ENCODE assay signal across 11 mouse cellular contexts in genomic region chr12:79804776-79805524, GRCm38 (mm10).
A peak's percentile ranks its signal among the peaks of the same experiment; 100 is the strongest.
DNase-seq lines count a peak whose midpoint lies in the region; ATAC-seq and TF ChIP-seq lines count a peak whose summit lies in the region.
"Had no signal": no experiment of that assay in that cellular context is flagged by ENCODE, and none has a peak within 500 bp of the region (broad histone marks: within the 10 kb centered on the region; RNA-seq: fewer than 3 reads in every experiment).

No protein-coding gene starts in this region.

- ATAC-seq in lung, embryonic 14.5 days (ENCODE audit: insufficient read depth), result peak; percentile 45
- no peak for ATAC-seq in lung, postnatal 0 days
- ATAC-seq in embryonic facial prominence, embryonic 12.5 days (ENCODE audit: insufficient number of reproducible peaks, insufficient read depth, low FRiP score, low TSS enrichment), result no peak
- 0 out of 2 replicates have a peak, but pooled peaks have one; percentile 32 for ATAC-seq in intestine, embryonic 15.5 days
- peak; percentile 68 for ATAC-seq in neural tube, embryonic 13.5 days (ENCODE audit: low read depth)

- H3K9me3 ChIP-seq in lung, embryonic 14.5 days (ENCODE audit: low read depth, low read length), result no peaks in the 10 kb centered on the region
- no peaks in the 10 kb centered on the region for H3K9me3 ChIP-seq in lung, postnatal 0 days (ENCODE audit: low read length)
- no peaks in the 10 kb centered on the region for H3K9me3 ChIP-seq in embryonic facial prominence, embryonic 12.5 days
- H3K9me3 ChIP-seq in intestine, embryonic 15.5 days, result no peaks in the 10 kb centered on the region
- no peaks in the 10 kb centered on the region for H3K9me3 ChIP-seq in neural tube, embryonic 13.5 days
- H3K9me3 ChIP-seq: liver, embryonic 13.5 days had no signal

- 30% methylated on average over 8 of the region's 8 CpGs for WGBS in lung, embryonic 14.5 days
- 60% methylated on average over 8 of the region's 8 CpGs for WGBS in lung, postnatal 0 days
- 37% methylated on average over 8 of the region's 8 CpGs for WGBS in embryonic facial prominence, embryonic 12.5 days
- 33% methylated on average over 8 of the region's 8 CpGs for WGBS in intestine, embryonic 15.5 days
- WGBS in neural tube, embryonic 13.5 days, result 7% methylated on average over 8 of the region's 8 CpGs

- no peak overlapping the region for H3K4me2 ChIP-seq in lung, embryonic 14.5 days
- H3K4me2 ChIP-seq in lung, postnatal 0 days (replicated peaks; ENCODE audit: low read depth, low read length), result no peak overlapping the region
- H3K4me2 ChIP-seq in embryonic facial prominence, embryonic 12.5 days (replicated peaks), result no peak overlapping the region
- no peak overlapping the region for H3K4me2 ChIP-seq in intestine, embryonic 15.5 days (replicated peaks)
- H3K4me2 ChIP-seq in neural tube, embryonic 13.5 days, result no peak overlapping the region
- H3K4me2 ChIP-seq: liver, embryonic 13.5 days had no signal

- peak overlapping the region; percentile 33 for H3K27ac ChIP-seq in lung, embryonic 14.5 days (ENCODE audit: low read depth)
- H3K27ac ChIP-seq in lung, postnatal 0 days (ENCODE audit: low read length), result no peak overlapping the region
- peak overlapping the region; percentile 67 for H3K27ac ChIP-seq in embryonic facial prominence, embryonic 12.5 days
- H3K27ac ChIP-seq in intestine, embryonic 15.5 days, result peak overlapping the region; percentile 73
- peak overlapping the region; percentile 61 for H3K27ac ChIP-seq in neural tube, embryonic 13.5 days (replicated peaks)
- H3K27ac ChIP-seq: liver, embryonic 13.5 days had no signal

- peak; percentile 43 for DNase-seq in lung, embryonic 14.5 days
- no peak for DNase-seq in lung, postnatal 0 days (ENCODE audit: low spot score)
- DNase-seq in layer of hippocampus, postnatal 36 days, result no peak
- DNase-seq in adipocyte (ENCODE audit: low spot score), result no peak
- DNase-seq in lung, postnatal 14 days, result no peak
- DNase-seq: gastrocnemius, postnatal 36 days; liver, embryonic 13.5 days had no signal

- H3K4me3 ChIP-seq in lung, embryonic 14.5 days (ENCODE audit: low read depth, low read length), result no peak overlapping the region
- H3K4me3 ChIP-seq in lung, postnatal 0 days (ENCODE audit: low read depth, low read length), result no peak overlapping the region
- H3K4me3 ChIP-seq in embryonic facial prominence, embryonic 12.5 days, result no peak overlapping the region
- H3K4me3 ChIP-seq in intestine, embryonic 15.5 days (replicated peaks), result no peak overlapping the region
- no peak overlapping the region for H3K4me3 ChIP-seq in neural tube, embryonic 13.5 days
- H3K4me3 ChIP-seq: liver, embryonic 13.5 days; myocyte had no signal

- peaks cover 25% of the 10 kb centered on the region for H3K4me1 ChIP-seq in lung, embryonic 14.5 days (ENCODE audit: insufficient read depth)
- H3K4me1 ChIP-seq in lung, postnatal 0 days (ENCODE audit: insufficient read depth, low read depth, low read length), result no peaks in the 10 kb centered on the region
- H3K4me1 ChIP-seq in embryonic facial prominence, embryonic 12.5 days, result peaks cover 20% of the 10 kb centered on the region
- H3K4me1 ChIP-seq in intestine, embryonic 15.5 days (replicated peaks), result peaks cover 23% of the 10 kb centered on the region
- peaks cover 33% of the 10 kb centered on the region for H3K4me1 ChIP-seq in neural tube, embryonic 13.5 days (replicated peaks)

- TF ChIP-seq EP300 in lung, postnatal 0 days (IDR thresholded peaks at IDR 0.05), result no peak

- H3K36me3 ChIP-seq in lung, embryonic 14.5 days (ENCODE audit: insufficient read depth), result no peaks in the 10 kb centered on the region
- H3K36me3 ChIP-seq in lung, postnatal 0 days (ENCODE audit: insufficient read depth, low read length), result no peaks in the 10 kb centered on the region
- H3K36me3 ChIP-seq in embryonic facial prominence, embryonic 12.5 days, result no peaks in the 10 kb centered on the region
- no peaks in the 10 kb centered on the region for H3K36me3 ChIP-seq in intestine, embryonic 15.5 days
- H3K36me3 ChIP-seq in neural tube, embryonic 13.5 days, result no peaks in the 10 kb centered on the region
- H3K36me3 ChIP-seq: liver, embryonic 13.5 days had no signal

- no peak for TF ChIP-seq CTCF in lung, embryonic 14.5 days (IDR thresholded peaks at IDR 0.05; ENCODE audit: low read depth)
- no peak for TF ChIP-seq CTCF in lung, postnatal 0 days (IDR thresholded peaks at IDR 0.05)

- no peaks in the 10 kb centered on the region for H3K27me3 ChIP-seq in lung, embryonic 14.5 days (ENCODE audit: insufficient read depth, low read length)
- no peaks in the 10 kb centered on the region for H3K27me3 ChIP-seq in lung, postnatal 0 days (replicated peaks; ENCODE audit: insufficient read depth, low read length)
- no peaks in the 10 kb centered on the region for H3K27me3 ChIP-seq in embryonic facial prominence, embryonic 12.5 days
- no peaks in the 10 kb centered on the region for H3K27me3 ChIP-seq in intestine, embryonic 15.5 days (replicated peaks)
- H3K27me3 ChIP-seq in neural tube, embryonic 13.5 days, result no peaks in the 10 kb centered on the region
- H3K27me3 ChIP-seq: liver, embryonic 13.5 days had no signal

- H3K9ac ChIP-seq in lung, embryonic 14.5 days, result no peak overlapping the region
- no peak overlapping the region for H3K9ac ChIP-seq in lung, postnatal 0 days (replicated peaks; ENCODE audit: low read depth)
- no peak overlapping the region for H3K9ac ChIP-seq in embryonic facial prominence, embryonic 12.5 days
- H3K9ac ChIP-seq in intestine, embryonic 15.5 days, result no peak overlapping the region
- H3K9ac ChIP-seq in neural tube, embryonic 13.5 days, result no peak overlapping the region
- H3K9ac ChIP-seq: liver, embryonic 13.5 days had no signal

Comparison
In these comparisons a context has a peak if more than half of its experiments do, and no peak if none do; other contexts are left out.
1. ATAC-seq: peak in lung, embryonic 14.5 days (single experiment), intestine, embryonic 15.5 days (single experiment) and neural tube, embryonic 13.5 days (single experiment); none in lung, postnatal 0 days (single experiment) and embryonic facial prominence, embryonic 12.5 days (single experiment).